Mouse (Mus musculus) CD4-positive, CD25-positive, alpha-beta regulatory T cell, adult 4 months (primary cell): ENCODE data around the gene Kif5c. TPM values are rescaled to one million over a fixed set of nuclear protein-coding genes. Genes with fewer than 3 reads are reported as not detected.

Experiments used
- ATAC-seq: one replicate; pipeline ENCODE4 v1.8.0; 2017
- polyA plus RNA-seq, 2 experiments: library from polyadenylated mRNA; unstranded; fragments of 100-300 nt; shearing (Covaris generic); gene quantifications; one replicate each; pipeline ENCODE4 v1.2.1; 2017

The Kif5c gene
- polyA plus RNA-seq, 2 experiments from 2014 or later: 2.0 to 2.1 TPM

DNA sequence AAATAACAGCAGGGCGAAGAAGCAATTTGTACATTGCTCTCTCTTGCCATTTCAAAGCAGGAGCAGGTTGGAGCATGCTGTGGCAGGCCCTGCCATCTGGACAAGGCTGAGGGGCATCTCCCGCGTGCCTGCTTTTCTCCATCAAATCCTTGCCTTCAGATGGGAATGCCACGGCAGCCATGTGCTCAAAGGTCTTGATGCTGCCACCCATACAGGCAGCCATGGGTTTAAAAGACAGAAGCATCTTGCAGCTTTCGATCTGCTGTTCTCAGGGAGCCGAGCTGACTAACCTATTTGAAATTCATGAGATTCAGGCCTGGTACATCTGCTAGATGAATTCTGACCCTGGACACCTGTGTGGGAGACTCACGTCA, 53.4 kb downstream of the Kif5c start:
- ATAC-seq: no peak

DNA sequence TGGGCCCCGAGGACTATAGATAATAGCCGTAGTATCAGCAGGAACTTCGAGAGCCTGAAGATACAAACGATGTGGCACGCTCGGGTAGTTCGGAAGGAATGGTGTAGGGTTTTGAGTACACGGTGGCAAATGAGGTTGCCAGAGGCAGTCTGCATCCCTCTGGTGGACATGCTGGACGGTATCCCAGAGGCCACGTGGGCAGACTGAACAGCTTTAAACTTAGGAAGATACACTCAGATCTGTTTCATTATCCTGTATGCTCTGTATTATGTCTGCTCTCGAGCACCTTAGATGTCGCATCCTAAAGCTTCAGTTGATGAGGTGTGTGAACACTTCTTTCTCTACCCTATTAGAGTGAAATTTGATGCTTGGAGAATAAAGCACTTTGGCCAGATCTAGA, 56.9 kb downstream of the Kif5c start:
- no peak for ATAC-seq

DNA sequence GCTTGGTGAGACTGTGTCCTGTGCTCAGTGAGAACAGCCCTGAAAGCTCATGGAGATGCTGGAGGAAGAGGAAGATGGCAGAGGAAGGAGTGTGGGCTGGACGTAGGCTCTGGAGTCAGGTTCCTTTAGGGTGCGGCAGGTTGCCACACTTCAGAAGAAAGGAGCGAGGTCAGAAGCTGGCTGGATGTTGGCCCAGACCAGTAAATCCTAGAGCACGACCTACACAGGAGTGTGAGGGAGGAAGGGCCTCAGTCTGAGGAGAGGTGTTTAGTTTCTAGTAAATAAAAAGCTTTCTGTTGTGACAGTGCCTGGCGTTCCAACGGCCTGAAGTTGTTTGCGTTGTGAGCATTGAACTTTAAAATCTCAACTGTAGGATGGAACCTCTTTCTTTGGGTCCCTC, 59.3 kb downstream of the Kif5c start:
- no peak for ATAC-seq

DNA sequence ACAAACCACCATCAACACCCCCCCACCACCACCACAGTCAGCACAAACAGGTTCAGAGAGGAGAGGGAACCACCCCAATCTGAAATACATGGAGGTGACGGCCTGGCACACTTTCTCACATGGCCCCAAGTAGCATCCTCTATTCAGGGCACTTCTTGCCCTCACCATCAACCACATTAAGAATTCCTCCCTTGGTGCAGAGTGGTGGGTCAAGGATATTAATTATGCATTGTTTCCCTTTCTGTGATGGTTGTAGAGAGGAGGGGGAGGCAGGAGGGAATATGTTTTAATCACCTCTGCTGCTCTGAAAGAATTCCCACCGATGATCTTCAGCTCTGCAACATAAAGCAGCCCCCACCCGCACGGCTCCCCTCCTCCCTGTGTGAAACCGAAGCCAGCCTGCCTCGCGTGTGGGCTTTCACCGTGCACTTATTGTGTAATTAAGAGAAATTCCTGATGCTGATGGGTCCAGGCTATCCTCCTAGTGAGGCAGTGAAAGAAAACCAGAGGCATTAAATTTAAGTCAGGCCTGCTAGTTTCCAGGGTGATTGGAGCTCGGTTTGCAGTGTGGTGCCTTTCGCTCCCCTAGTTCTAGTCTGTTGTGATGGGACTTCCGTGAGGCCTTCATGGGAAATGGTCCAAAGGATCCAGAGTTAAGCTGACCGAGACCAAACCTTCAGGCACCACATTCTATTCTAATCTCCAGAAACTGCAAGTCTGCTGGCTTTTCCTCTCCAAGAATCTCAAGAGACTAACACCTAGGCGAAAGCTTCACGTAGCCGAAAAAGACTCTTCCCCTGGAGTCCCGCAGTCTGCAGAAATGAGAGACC, 60.3 kb downstream of the Kif5c start:
- no peak for ATAC-seq

DNA sequence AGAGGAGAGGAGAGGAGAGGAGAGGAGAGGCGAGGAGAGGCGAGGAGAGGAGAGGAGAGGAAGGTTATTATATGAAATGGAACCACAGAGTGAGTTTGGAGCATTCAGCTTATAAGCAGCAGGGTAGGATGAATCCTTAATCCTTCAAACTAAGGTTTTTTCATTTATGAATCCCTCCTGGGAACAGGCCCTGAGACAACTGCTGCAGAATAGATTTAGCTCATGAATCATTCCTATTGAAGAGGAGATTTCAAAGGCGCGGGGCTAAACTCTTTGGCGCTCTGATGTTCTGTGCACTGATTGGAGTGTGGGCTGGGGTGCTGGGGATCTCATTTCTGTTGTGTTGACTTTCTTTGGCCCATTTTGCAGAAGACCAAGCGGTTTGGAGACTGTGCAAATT, 63.7 kb downstream of the Kif5c start:
- ATAC-seq: no peak

DNA sequence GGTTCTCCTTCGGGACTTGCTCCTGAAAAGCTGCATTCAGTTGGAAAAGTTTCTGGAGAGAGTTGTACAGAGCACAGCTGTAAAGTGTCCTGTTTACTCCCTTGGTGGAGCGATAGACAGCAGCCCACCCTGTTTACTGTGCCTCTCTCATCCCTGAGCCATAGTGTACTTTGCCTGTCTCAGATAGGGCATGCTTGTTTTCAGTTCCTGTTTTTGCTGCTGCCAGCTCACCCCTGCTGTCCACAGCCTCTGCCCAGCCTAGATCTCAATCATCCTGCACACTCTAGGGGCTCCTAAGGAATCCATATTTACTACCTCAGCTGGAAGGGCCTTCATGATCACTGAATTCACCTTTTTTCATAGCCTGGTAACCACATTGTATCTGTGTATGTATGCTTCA, 65.7 kb downstream of the Kif5c start:
- ATAC-seq: no peak

DNA sequence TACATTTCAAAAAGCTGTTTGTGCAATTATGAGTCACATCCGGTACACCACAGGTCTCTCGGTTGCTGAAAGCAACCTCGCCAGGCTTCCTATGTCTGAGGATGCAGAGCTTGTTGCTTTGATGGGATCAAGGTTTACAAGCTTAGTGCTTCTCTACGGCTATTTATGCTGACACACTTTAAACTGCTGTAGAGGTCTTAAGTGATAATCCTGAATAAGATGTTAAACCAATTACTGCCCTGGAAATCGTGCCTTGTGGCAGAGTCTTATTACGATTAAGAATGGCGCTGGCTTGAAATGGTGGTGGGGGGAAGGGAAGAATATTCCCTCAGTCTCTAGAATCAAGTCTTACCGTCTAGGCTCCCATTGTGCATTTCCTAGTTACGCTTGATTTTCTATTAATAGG, 71.3 kb downstream of the Kif5c start:
- no peak for ATAC-seq

DNA sequence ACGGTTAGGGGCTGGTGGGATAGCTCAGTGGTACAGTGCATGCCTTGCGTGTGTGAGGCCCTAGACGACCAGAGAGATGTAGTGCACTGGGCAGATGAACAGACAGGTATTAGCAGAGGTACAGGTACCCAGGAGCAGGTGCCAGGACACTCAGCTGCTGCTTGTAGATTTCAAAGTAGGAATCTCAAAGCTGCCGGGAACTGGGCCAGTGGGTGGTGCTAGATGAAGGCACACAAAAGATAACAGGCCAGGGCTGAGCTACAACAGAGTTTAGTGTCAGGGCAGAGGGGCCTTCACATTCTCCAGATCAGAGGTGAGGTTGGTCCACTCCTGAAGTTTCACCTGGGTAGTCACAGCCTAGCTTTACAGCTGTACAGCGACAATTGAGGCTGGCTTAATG, 72.3 kb downstream of the Kif5c start:
- no peak for ATAC-seq

DNA sequence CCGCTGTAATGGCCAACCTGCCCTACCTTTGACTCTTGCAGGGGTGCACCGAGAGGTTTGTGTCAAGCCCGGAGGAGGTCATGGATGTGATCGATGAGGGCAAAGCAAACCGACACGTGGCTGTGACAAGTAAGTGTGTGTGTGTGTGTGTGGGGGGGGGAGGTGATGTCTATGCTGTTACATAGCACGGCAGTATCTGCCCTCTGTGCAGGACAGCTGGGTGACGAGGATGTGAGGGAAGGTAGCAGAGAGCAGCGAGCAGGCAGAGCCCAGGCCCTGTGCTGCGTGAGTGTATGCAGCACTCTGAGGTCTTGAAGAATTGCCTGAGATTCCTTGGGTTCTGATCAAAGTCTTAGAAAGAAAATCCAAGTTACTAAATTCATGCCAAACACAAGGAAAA, 75.6 kb downstream of the Kif5c start:
- no peak for ATAC-seq

DNA sequence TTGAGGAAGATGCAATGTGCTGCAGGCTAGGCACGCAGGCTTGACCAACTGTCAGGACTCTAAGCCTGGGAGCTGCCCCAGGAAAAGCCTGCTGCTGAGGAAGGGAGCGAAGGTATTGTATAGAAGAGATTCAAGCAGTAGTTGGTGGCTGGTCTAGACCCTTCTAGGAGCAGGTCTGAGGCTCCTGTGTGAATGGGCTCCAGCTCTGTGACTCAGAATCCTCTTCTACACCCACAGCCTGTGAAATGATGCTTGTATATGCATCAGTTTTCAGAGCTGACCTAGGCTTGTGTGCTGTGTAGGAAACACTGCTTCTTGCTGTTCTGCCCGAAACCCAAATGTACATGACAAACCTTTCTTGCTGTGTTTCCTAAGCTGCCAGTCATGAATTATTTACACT, 76.4 kb downstream of the Kif5c start:
- ATAC-seq: no peak

DNA sequence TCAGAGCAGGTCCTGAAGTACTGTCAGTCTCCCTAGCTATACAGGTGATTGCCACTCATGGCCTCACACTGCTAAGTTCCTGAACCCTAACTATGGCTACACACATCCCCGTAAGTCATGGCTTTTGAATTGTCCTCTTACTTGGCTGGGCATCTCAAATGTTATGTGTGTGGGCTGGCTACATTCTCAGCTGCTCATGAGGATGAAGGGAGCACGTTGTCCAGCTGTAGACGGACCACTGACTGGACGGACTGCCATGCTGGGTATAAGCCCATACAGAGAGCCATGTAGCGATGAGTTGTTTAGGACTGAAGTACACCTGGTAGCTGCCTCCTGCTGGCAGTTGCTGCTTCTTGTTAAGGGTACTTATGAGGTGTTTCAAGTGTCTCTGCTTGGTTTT, 79.8 kb downstream of the Kif5c start:
- no peak for ATAC-seq

DNA sequence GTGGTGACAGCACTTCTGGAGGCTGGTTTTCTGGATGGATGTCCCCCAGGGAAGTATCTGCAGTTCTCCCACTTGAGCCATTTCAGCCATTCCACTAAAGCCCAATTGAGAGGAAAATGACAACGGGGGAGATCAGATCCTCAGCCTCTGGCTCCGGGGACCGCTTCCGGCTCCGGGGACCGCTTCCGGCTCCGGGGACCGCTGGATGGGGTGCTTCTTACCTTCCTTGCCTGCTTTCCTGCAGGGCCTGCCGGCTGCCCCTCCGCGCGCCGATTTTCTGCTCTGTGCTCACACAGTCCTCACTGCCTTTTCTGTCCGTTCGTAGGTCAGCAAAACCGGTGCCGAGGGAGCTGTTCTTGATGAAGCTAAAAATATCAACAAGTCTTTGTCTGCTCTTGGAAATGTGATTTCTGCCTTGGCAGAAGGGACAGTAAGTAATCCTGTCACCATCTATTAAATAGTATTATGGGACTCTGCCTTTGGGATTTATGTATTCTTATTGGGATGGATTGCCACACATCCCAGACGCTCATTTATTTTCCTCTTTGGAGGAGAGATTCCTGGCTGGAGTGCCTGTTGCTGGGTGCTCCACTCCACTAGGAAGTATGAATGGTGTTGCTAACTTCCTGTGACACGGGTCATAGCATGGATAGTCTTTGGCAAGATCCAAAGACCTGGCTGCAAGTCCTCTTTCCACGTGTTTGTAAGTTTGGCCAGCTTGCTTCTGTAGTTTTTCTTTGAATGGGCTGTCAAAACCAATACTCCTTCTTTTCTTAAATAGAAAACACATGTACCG, 81.3 kb downstream of the Kif5c start:
- no peak for ATAC-seq

DNA sequence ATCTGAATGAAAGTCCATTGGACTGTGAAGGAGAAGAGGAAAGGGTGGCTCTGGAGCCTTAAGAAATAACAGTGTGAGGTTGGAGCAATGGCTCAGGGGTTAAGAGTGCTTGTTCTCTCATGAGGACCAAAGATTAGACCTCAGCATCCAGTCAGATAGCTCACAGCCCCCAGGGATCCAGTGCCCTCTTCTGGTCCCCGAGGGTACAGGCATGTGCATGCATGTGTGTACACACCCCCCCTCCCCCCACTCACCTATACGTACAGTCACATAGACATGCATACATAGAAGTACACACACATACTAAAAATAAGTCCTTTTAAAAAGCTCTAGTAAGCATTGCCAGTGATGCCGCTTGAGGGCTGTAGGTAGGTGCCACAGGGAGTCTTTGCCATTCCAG, 91.1 kb downstream of the Kif5c start:
- peak; percentile 57 for ATAC-seq

DNA sequence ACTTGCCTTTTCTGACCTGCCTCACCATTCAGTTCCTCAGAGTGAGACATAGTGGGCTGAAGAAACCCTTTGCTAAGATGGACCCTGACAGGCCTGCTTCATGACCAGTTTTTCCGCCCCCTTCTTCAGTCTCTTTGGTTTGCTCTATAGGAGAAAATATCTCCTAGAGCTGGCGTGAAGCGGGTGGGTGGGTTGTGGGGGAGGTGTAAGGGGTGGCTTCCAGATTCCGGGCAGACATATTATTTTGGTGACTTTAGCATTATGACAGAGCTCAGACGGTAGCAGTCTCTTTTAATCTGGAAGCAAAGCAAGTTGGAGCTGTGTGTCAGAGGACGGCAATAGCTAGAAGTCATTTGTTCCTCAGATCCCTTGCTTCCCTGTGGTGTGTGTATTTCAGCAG, 92.6 kb downstream of the Kif5c start:
- no peak for ATAC-seq

DNA sequence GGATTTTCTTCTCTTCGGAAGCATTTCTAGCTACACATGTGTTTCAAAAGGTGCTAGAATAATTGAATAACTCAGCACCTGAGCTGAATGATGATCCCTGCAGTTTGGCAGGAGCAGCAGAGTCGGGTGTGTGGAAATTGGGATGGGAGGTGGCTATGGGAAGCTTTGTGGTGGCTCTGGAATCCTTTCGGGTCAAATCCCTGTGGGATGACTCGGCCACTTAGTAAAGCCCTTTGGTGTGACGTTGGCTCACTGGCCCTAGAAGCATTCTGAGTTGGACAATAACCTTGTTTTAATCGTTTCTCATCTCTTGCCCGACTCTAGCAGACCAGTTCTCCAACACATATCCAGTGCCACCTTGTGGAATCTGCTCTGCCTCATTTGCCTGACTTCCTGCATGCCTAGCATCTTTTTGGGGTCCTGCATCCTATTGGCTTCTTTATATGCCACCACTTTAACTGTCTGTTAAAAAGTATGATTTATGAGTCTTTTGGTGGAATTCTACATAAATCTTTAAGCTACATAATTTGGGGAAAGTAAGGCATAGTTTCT, 93.3 kb downstream of the Kif5c start:
- ATAC-seq: no peak

DNA sequence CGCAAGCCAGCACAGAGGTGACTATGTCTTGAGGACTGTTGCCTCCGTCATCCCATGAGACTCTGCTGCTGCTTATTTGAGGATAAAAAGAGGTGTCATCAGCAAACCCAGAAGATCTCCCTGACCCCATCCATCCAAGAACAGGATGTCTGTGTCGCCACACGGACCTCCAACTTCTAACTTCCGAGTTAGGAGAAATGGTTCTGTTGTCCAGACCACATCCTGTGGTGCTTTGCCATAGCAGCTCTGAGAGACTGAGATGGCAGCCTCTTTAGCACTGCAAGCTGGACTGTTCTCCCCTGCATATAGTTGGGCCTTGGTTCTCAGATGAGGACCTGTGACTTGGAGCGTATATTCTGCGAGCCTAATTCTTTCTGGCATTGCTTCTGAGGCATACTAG, 97.4 kb downstream of the Kif5c start:
- peak; percentile 34 for ATAC-seq

DNA sequence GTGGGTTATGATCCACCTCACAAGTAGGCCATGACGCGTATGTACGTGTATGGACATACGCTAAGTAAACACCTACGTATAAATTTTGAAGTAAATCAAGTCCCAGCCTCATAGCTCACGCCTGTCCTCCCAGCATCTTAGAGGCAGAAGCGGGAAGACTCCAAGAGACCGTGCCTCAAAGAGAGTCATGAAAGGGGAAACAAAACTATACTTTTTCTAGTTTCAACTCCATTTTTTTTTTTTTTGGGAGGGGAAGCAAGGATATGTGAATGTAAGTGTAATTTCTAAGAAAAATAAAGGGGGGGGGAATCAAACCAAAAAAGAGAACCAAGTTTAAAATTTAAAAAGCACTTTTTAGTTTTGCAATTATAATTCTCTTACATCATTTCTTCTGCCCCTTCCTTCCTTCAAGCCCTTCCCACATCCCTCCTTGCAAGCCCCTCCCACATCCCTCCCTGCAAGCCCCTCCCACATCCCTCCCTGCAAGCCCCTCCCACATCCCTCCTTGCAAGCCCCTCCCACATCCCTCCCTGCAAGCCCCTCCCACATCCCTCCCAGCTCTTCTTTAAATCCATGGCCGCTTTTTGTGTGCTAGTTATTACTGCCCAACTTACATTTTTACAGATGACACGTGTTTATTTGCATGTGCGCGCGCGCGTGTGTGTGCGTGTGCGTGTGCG, 98.5 kb downstream of the Kif5c start:
- ATAC-seq: no peak

DNA sequence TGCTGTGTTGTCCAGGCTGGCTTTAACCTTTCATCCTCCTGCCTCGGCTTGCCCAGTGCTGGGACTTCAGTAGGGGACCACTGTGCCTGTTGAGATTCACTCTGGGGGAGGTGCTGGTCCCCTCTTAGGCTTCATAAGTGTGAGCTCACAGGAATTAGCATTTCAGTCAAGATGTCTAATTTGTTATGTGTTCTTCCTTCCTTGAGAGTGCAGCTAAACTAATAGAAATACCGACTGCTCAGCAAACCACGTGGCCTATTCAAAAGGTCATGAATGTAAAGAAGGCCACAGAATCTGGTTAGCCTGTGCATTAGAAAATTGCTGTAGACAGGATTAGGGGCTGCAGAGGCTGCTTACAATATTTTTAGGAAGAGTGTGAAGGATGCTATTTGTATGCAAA, 99.4 kb downstream of the Kif5c start:
- ATAC-seq: no peak

DNA sequence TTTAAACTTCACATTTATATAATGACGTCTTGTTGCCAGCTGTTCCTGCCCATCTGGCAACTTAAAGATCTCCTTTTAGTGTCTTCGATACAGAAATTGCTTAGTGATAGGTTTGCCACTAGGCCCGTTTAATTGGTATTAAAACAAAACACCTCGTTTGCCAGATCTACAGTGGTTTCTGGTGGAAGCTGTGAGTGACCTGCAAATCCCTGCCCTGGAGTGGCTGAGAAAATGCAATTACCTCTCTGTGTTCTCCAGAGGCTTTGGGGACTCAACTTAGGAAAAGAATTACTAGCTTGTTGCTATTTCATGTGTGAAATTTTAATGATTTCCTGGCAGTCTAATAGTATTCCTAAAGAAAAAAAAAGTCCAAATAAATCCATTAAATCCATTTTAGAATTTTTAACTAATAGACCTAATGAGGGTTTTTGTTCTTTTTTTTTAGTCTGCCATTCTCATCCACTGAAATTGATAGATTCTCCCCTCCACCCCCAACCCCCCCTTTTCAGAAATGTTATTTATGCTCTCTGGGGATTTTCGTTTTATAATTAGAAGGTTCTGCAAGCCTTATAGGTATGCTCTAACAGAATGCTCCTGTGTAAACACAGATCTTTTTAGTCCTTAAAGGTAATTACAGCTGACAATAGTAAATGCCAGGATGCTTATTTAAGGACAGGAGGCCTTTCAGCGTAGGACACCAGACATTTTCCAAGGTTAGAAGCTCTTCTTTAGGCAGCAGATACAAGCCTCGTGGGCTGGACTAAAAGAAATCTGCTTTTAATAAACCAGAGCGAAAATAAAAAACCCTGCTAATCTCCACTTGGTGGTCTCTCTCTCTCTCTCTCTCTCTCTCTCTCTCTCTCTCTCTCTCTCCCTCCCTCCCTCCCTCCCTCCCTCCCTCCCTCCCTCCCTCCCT, 100.1 kb downstream of the Kif5c start:
- no peak for ATAC-seq

DNA sequence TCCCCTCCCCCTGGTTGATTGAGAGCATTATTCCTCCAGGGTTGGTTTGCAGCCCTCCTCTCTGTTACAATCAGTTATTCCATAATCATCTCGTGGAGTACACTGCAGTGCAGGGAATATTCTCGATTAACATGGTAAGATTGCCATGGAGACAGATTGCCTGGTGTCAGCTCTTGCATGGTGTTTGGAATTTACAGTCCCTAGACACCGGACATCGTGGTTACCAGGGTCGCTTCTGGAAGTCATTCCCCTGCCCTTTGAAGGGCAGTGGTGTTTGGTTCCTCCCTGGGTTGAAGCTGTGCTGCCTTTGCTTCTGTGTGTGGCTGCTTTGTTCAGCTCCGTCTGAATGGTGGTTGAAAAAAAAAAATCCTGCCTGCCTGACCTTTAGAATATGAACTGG, 100.8 kb downstream of the Kif5c start:
- ATAC-seq: no peak

DNA sequence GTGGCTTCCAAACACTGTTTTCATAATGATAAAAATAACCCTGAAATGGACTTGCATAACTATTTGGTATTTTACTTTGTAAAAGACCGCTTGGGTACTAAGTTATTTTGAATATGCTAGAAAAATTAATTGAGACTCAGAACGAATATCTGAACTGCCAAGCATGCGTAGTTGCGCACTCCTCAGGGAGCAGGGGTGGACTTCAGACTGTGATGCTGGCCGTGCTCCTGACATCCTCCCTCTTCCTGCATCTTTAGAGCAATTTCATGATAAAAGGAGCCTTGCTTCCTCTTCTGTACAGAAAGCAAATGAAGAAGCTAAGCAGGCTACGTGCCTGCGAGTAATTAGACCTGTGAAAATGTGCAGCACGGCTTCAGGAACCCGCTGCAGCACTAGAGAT, 101.2 kb downstream of the Kif5c start:
- ATAC-seq: no peak

DNA sequence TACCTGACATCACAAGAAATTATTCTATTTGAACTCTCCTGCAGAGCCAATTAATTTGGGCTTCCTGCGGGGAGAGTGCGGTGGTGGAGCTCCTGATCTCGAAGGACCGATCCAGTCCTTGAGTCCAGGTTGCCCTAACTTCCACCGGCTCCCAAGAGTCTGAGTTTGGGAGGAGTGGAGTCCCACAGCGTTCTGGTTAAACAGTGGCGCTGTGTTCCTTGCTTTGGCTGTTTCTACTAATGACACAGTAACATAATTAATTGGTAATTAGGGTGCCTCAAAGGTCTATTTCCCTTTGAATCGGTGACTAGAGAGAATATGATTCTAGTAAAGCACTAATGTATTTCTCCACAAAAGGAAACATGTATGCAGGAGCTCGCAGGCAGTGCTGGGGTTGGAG, 103.2 kb downstream of the Kif5c start:
- ATAC-seq: no peak
